Mouse (Mus musculus): ENCODE measurements around the gene Pdlim7. TPM values are rescaled to one million over a fixed set of nuclear protein-coding genes. Genes with fewer than 3 reads are reported as not detected.

The Pdlim7 gene
- polyA plus RNA-seq, 1 experiment from 2014 or later, result 131 TPM

- H3K9me3 ChIP-seq (ENCODE audit: control insufficient read depth), result no peaks in the 10 kb centered on the region
- no peak overlapping the region for H3K4me2 ChIP-seq (replicated peaks; ENCODE audit: low read depth)
- peaks cover 9% of the 10 kb centered on the region; the same call in 1 of the 2 replicates for H3K36me3 ChIP-seq (ENCODE audit: control insufficient read depth, insufficient read depth)
- TF ChIP-seq CTCF (IDR thresholded peaks at IDR 0.05; ENCODE audit: low read depth), result 0 out of 2 replicates have a peak, but pooled peaks have one; percentile 24
- 68% methylated on average over 11 of the region's 11 CpGs for WGBS
- H3K4me1 ChIP-seq (replicated peaks; ENCODE audit: control insufficient read depth, insufficient read depth, low read length), result 0 out of 2 replicates have a peak, but pooled peaks cover 4% of the 10 kb centered on the region
- no peak overlapping the region for H3K4me3 ChIP-seq (ENCODE audit: low read depth, low read length)
- ATAC-seq, result no peak
- H3K27ac ChIP-seq (ENCODE audit: low read depth, low read length), result no peak overlapping the region
- H3K27me3 ChIP-seq (replicated peaks; ENCODE audit: control insufficient read depth, insufficient read depth, low read length), result peaks cover 11% of the 10 kb centered on the region; the same call in 1 of the 2 replicates
- no peak overlapping the region for H3K9ac ChIP-seq (ENCODE audit: low read depth, low read length)
Measured at GRCm38 (mm10) chr13:55473961-55474360, 39.5 kb downstream of the Pdlim7 start.

DNA sequence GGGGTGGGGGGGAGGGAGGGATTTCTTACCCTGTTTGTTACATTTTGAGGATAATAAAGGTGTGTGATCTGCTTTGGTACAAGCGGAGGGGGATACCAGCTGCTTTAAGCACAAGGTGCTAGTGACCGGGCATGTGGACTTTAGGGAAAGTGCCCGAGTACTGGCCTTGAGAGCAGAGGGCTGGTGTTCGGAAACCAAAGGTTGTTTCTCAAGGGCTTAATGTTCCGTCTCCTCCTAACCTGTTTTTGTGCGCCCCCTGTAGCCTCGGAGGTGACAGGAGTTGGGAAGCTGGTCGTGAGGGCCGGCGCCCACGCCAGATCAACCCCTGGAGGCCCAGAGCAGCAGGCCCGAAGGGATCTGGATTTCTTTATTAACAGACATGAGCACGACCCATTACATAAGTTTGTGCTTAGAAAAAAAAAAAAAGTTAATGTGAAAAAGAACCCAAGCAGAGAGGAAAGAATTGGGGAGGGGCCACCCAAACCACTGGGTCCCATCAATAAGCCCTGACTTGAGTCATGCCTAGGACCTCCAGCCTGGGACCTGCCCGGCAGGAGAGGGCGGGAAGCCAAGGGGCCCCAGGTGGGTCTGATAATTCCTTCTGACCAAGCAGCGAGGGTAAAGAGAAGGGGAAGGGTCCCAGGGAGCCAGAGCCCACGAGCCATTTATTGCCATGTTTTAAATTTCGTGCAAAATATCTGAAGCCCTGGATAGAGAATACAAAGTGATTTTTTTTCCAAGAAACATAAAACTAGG, 40.2 kb downstream of the Pdlim7 start:
- H3K27ac ChIP-seq (ENCODE audit: low read depth, low read length), result no peak overlapping the region
- peak overlapping the region; percentile 59 for H3K4me3 ChIP-seq (ENCODE audit: low read depth, low read length)
- H3K27me3 ChIP-seq (replicated peaks; ENCODE audit: control insufficient read depth, insufficient read depth, low read length), result peaks cover 11% of the 10 kb centered on the region; the same call in 1 of the 2 replicates
- H3K9ac ChIP-seq (ENCODE audit: low read depth, low read length), result 0 out of 2 replicates have a peak overlapping the region, but pooled peaks have one; percentile 51
- WGBS, result 40% methylated on average over 18 of the region's 18 CpGs
- H3K36me3 ChIP-seq (ENCODE audit: control insufficient read depth, insufficient read depth), result peaks cover 9% of the 10 kb centered on the region; the same call in 1 of the 2 replicates
- 0 out of 2 replicates have a peak, but pooled peaks cover 4% of the 10 kb centered on the region for H3K4me1 ChIP-seq (replicated peaks; ENCODE audit: control insufficient read depth, insufficient read depth, low read length)
- H3K9me3 ChIP-seq (ENCODE audit: control insufficient read depth), result no peaks in the 10 kb centered on the region
- peak overlapping the region; percentile 100 for H3K4me2 ChIP-seq (replicated peaks; ENCODE audit: low read depth)
- ATAC-seq, result no peak
- TF ChIP-seq CTCF (IDR thresholded peaks at IDR 0.05; ENCODE audit: low read depth), result peak; percentile 41; the same call in 1 of the 2 replicates

DNA sequence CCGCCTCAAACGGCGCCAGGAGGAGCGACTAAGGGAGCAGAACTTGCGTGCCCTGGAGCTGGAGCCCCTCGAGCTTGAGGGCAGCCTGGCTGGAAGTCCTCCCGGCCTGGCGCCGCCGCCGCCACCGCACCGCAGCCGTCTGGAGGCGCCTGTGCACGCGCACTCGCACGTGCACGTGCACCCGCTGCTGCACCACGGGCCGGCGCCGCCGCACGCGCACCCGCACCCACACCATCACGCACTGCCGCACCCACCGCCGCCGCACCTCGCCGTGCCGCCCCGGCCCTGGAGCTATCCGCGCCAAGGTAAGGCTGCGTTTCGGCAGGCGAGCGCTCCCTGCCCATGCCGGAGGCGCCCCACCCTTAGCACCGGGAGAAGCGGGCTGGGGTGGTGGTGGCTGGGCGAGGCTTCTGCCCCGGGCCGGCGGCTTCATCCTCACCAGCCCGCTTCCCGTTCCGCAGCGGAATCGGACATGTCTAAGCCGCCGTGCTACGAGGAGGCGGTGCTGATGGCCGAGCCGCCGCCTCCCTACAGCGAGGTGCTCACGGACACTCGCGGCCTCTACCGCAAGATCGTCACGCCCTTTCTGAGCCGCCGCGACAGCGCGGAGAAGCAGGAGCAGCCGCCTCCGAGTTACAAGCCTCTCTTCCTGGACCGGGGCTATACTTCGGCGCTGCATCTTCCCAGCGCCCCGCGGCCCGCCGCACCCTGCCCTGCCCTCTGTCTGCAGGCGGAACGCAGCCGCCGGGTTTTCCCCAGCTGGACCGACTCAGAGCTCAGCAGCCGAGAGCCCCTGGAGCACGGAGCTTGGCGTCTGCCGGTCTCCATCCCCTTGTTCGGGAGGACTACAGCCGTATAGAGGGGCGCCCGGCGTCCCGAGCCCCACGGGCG, 41.1 kb downstream of the Pdlim7 start:
- H3K27me3 ChIP-seq (replicated peaks; ENCODE audit: control insufficient read depth, insufficient read depth, low read length), result peaks cover 11% of the 10 kb centered on the region; the same call in 1 of the 2 replicates
- no peaks in the 10 kb centered on the region for H3K9me3 ChIP-seq (ENCODE audit: control insufficient read depth)
- 0 out of 2 replicates have a peak overlapping the region, but pooled peaks have one; percentile 7 for H3K27ac ChIP-seq (ENCODE audit: low read depth, low read length)
- H3K36me3 ChIP-seq (ENCODE audit: control insufficient read depth, insufficient read depth), result peaks cover 9% of the 10 kb centered on the region; the same call in 1 of the 2 replicates
- peak overlapping the region; percentile 59 for H3K4me3 ChIP-seq (ENCODE audit: low read depth, low read length)
- H3K9ac ChIP-seq (ENCODE audit: low read depth, low read length), result peak overlapping the region; percentile 51
- peak; percentile 27 for ATAC-seq
- H3K4me2 ChIP-seq (replicated peaks; ENCODE audit: low read depth), result peak overlapping the region; percentile 100
- 1% methylated on average over 96 of the region's 103 CpGs for WGBS
- 0 out of 2 replicates have a peak, but pooled peaks cover 4% of the 10 kb centered on the region for H3K4me1 ChIP-seq (replicated peaks; ENCODE audit: control insufficient read depth, insufficient read depth, low read length)
- TF ChIP-seq CTCF (IDR thresholded peaks at IDR 0.05; ENCODE audit: low read depth), result peak; percentile 58

DNA sequence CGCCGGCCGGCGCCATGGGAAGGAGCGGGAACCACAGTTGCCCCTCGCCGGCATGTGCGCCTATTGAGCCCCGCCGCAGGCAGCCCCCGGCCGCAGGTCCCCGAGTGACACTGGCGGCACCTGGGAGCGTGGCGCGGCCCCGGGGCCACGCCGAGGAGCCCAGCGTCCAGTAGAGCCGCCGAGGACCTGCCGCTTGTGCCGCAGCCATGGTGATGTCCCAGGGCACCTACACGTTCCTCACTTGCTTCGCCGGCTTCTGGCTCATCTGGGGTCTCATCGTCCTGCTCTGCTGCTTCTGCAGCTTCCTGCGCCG, 41.7 kb downstream of the Pdlim7 start:
- Histone ChIP-seq H3K9me3 (ENCODE audit: control insufficient read depth) (no peaks in the 10 kb centered on the region), H3K4me3 (ENCODE audit: low read depth, low read length) (peak overlapping the region; percentile 59), H3K4me1 (replicated peaks; ENCODE audit: control insufficient read depth, insufficient read depth, low read length) (0 out of 2 replicates have a peak, but pooled peaks cover 4% of the 10 kb centered on the region), H3K27ac (ENCODE audit: low read depth, low read length) (no peak overlapping the region; the same call in 1 of the 2 replicates), H3K36me3 (ENCODE audit: control insufficient read depth, insufficient read depth) (peaks cover 9% of the 10 kb centered on the region; the same call in 1 of the 2 replicates), H3K4me2 (replicated peaks; ENCODE audit: low read depth) (peak overlapping the region; percentile 100), H3K27me3 (replicated peaks; ENCODE audit: control insufficient read depth, insufficient read depth, low read length) (peaks cover 11% of the 10 kb centered on the region; the same call in 1 of the 2 replicates), H3K9ac (ENCODE audit: low read depth, low read length) (peak overlapping the region; percentile 51)
- no peak for TF ChIP-seq CTCF (IDR thresholded peaks at IDR 0.05; ENCODE audit: low read depth)
- no peak; the same call in 1 of the 2 replicates for ATAC-seq
- WGBS, result under 1% methylated on average over 31 of the region's 31 CpGs

- under 1% methylated on average over 54 of the region's 54 CpGs for WGBS
- peaks cover 8% of the 10 kb centered on the region; the same call in 1 of the 2 replicates for H3K36me3 ChIP-seq (ENCODE audit: control insufficient read depth, insufficient read depth)
- peak overlapping the region; percentile 51 for H3K9ac ChIP-seq (ENCODE audit: low read depth, low read length)
- 0 out of 2 replicates have a peak, but pooled peaks cover 4% of the 10 kb centered on the region for H3K4me1 ChIP-seq (replicated peaks; ENCODE audit: control insufficient read depth, insufficient read depth, low read length)
- H3K27ac ChIP-seq (ENCODE audit: low read depth, low read length), result no peak overlapping the region; the same call in 1 of the 2 replicates
- ATAC-seq, result peak; percentile 46
- no peaks in the 10 kb centered on the region for H3K9me3 ChIP-seq (ENCODE audit: control insufficient read depth)
- H3K4me2 ChIP-seq (replicated peaks; ENCODE audit: low read depth), result peak overlapping the region; percentile 100
- TF ChIP-seq CTCF (IDR thresholded peaks at IDR 0.05; ENCODE audit: low read depth), result peak; percentile 96
- peak overlapping the region; percentile 59 for H3K4me3 ChIP-seq (ENCODE audit: low read depth, low read length)
- H3K27me3 ChIP-seq (replicated peaks; ENCODE audit: control insufficient read depth, insufficient read depth, low read length), result peaks cover 11% of the 10 kb centered on the region; the same call in 1 of the 2 replicates
Measured at GRCm38 (mm10) chr13:55471156-55471818, 42.2 kb downstream of the Pdlim7 start.
